Mouse (Mus musculus) granulocyte monocyte progenitor cell, adult 5-6 weeks (primary cell): Measurements from ENCODE around the gene Gm21964. TPM values are rescaled to one million over a fixed set of nuclear protein-coding genes. Genes with fewer than 3 reads are reported as not detected.

Source experiments
- ATAC-seq: replicated peaks from 2 replicates; pipeline ENCODE4 v1.8.0; 2016; ENCODE audit warnings: mild to moderate bottlenecking, moderate TSS enrichment, inconsistent platforms; ENCODE audit not compliant: poor library complexity, severe bottlenecking
- total RNA-seq, 2 experiments: library from RNA; stranded (forward) in 1 of 2; stranded (reverse) in 1 of 2; fragments of 200-712, 200-1000 nt in 1 of 2; fragments of >200 nt in 1 of 2; fragmentation: Nextera tagmentation in 1 of 2; gene quantifications; 2 replicates each; pipeline ENCODE4 v1.2.3; 2014 to 2017

Gm21964 gene
- total RNA-seq (2014; fragmentation: Nextera tagmentation) (not detected in 2 replicates), total RNA-seq (2017) (not detected in 2 replicates)

DNA sequence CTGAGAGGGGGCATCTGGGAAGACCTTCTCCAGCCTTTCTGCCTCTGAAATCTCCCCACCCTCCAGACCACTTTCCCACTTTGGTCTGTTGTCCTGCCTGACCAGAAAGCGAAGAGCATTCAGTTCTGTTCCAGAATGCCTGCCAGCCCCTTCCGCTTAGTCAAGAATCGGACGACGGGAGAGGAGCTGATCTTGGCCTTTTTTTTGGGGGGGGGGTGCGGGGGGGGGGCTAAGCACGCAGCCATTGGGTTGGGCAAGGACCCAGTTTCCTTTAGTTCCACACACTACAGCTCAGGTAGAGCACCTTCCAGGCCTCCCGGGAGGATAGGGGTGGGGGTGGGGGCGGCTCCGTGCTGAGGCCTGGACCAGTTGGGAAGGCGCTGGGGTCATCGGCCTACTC lies at the start of gene Gm21964:
Gm21964 (plus strand) TSS at position 301 of the 400 bp plus-strand sequence.
- no peak for ATAC-seq

DNA sequence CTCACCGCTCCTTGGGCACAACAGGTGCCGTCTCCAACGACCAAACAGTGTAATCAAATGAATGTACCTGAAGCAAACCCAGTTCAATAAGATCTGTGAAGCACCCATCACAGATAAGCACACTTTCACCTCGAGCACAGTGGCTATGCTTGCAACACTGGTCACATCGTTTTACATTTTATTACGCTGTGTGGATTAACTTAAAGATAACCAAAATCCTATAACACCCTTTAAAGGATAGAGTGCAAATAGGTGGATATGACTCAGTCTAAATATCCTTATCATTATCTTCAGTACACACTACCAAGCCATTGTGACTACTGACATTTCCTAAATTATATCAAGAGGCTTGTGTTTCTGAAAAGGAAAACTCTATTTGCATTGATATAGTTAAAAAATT lies 49.8 kb upstream of the Gm21964 start:
- no peak for ATAC-seq

- ATAC-seq: no peak
These were observed 42.8 kb upstream of the Gm21964 start for GRCm38 (mm10) chr8:110058207-110058606.

DNA sequence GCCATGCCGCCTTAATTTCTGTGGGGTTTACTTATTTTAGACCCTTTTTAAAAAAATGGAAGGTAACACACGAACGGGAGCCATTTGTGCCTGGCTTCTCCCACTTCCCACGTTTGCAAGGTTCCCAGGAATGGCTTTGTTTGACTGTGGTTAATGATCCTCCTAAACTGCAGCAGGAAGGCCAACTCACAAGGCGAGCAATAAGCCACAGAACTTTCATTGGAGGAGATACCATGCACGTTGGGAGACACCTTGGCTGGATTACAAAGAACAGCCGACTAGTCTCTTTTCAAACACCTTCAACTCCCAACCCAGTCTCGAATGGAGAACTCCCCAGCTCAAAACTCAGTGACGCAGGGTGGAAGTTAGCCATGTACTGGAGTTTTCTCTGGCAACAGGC lies 36.8 kb upstream of the Gm21964 start:
- no peak for ATAC-seq

- ATAC-seq: no peak
These were observed 36.2 kb upstream of the Gm21964 start for GRCm38 (mm10) chr8:110064606-110065365.

DNA sequence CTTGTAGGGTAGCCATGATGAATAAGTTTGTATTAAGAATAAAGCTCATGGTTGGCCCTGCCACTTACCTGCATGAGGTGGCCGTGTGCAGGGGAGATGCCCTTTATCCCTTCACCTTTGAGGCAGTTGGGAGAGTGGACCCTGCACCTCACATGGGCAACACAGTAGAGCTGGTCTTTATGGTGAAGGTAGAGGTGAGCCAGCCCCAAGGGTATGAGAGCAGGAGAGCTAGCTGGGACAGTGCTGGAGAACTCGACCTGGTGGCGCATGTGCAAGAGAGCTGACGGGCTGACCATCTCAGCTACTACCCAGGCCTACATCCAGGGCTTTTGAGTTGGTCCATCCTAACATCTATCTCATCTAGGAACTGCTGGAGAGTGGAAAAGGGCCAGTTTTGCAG lies 35.3 kb upstream of the Gm21964 start:
- no peak for ATAC-seq

- ATAC-seq: no peak
These were observed 31.3 kb upstream of the Gm21964 start for GRCm38 (mm10) chr8:110069706-110070105.

- peak; percentile 80 for ATAC-seq
These were observed 29.4 kb upstream of the Gm21964 start for GRCm38 (mm10) chr8:110071600-110071999.

DNA sequence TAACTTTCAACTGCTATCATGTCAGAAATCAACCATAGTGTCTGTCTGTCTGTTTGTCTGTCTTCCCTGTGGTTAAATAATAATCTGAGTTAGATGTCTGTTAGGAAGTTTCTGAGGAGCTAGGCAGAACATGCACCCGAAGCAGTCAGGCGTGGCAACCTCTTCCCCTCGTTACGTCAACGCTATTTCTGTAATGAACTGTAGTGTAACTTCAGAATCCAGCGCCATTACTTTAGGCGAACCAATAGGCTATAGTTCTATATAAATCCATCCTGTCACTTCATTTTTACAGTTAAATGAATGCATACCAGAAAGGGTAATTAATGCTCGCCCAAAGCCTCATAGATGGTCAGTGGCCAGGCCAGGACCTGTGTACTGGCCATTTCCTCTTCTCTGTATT lies 26.5 kb upstream of the Gm21964 start:
- no peak for ATAC-seq

DNA sequence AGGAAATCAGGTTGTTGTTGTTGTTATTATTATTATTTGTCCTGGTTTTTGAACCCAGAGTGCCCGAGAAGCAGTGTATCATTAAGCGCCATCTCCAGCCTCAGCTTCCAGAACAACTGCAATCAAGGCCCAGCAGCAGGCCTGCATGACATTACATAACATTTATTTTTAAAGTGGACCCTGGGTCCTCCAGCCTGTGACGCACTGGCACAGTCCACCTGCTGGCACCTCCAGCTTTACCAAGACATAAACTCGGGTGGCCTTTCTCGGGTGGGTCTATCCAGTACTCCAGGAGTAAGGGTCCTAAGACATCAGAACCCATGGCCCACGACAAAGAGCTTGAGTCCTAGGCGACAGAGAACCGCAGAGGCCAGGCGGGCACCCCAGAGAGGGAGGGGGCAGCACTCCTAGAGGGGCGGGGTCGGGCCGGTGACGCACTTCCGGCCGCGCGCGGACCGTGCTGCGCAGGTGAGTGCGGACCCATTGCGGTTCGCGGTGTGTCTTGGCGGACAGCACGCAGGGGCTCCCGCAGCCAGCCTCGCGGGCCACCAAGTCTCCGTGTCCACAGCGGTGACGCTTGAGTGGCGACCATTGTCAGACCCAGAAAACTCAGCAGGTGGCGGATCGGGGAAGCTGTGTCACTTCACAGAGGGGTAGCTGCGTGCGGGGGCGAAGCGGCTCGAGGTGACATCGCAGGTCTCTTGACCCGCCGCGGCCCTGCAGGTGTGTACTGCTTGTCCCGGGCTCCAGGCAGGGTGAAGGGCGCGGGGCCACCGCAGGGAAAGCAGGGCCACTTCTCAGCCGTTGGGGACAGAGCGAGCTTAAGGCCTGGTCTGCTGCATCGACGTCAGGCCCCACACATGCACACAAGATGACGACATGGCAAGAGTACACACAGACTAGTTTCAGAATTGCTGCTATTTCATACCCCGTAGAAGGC lies 21.5 kb upstream of the Gm21964 start, which contains the start of gene Zfp612:
Zfp612 (plus strand) TSS at position 465 of the 940 bp plus-strand sequence.
- ATAC-seq: peak; percentile 81

DNA sequence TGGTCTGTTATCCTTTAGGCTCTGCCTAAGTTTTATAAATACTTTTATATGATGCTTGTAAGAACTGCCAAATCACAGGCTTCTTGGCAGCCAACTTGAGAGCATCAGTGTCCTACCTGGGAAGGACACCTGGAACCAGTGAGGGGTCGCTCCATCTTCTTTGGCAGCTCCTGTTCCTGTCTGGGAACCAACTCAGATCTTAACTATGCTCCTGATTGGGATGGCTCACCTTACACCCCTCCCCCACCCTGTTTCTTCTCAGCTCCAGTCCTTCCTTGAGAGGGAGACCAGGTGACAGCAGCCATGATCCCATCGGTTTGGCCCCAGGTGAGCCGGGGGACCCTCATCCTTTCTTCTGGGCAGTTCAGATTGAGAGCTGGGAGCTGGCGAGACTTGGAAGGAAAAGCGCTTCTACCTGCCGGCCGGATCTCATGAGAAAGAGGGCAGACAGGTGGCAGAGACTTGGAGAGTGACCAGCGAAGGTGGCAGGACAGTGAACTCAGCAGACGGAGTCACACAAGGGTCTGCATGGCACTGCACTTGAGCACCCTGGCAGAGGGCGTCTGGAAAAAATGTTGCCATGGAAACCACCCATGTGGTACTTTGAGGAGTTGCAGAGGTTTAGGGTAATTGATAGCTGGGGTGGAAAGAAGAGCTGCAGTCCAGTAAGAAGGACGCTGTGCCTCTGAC lies 18.4 kb upstream of the Gm21964 start:
- ATAC-seq: no peak

DNA sequence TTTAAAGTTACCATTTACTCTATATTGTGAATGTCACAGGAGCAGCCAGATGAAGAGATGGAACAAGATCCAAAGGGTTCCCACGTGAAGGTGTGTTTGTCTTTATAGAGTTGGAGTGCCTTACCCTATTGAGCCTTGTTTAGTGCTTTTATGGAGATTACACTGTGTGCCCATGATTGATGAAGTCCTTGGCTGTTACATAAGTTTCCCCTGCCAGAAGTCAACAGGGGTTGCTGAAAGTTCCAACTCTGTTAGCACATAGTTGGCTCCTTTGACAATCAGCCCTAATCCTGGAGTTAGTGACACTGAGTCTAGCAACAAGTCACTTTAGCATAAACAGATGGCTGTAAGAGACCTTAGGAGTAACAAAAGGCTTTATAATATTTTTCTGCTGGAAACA lies 9.1 kb upstream of the Gm21964 start:
- no peak for ATAC-seq

DNA sequence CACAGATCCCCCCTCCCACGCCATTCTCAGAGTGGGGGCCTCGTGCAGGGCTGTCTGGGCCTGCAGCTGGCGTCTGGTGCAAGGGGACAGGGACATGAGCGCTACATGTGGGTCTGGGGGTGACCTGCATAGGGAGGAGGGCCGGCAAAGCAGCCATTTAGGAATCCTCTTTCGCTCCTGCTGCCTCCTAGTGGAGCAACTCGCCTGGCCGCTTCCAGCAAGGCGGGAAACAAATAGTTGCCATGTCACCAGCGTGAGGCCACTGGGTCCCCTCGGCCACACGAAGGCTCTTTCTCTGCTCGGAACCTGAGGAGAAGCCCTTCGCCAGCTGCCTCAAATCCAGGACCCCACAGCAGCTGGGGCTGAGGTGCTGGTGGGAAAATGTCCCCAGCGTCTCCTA lies 669 bp downstream of the Gm21964 start:
- ATAC-seq: no peak

GRCm38 (mm10) chr8:110102653-110103052 lies 1.6 kb downstream of the Gm21964 start, which contains the start of gene Gm17720:
Gene Gm17720, minus strand, starts transcription at chr8:110102753.
- no peak for ATAC-seq

- no peak for ATAC-seq
These were observed 18.7 kb downstream of the Gm21964 start for GRCm38 (mm10) chr8:110119715-110120114.

GRCm38 (mm10) chr8:110130537-110130936 lies 29.5 kb downstream of the Gm21964 start:
- ATAC-seq: peak; percentile 74

DNA sequence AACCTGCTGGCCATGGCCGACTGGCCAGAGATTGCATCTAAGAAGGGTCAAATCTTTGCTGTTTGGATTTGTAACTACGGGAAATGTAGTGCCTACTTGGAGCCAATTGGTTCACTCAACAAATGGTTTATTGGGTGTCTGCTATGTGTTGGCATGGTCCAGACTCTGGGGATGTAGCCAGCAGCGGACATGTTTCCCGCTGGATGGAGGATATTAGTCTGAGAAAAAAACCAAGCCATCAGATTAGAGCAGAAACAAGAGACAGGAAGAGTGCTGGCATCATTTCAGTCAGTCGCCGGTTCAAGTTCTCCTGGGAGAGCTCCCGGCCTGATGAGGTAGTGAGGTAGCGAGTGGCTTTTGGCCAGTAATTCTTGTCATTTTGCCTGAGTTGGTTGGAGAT lies 33.2 kb downstream of the Gm21964 start:
- ATAC-seq: no peak

- no peak for ATAC-seq
These were observed 34.5 kb downstream of the Gm21964 start for GRCm38 (mm10) chr8:110135515-110135914.

DNA sequence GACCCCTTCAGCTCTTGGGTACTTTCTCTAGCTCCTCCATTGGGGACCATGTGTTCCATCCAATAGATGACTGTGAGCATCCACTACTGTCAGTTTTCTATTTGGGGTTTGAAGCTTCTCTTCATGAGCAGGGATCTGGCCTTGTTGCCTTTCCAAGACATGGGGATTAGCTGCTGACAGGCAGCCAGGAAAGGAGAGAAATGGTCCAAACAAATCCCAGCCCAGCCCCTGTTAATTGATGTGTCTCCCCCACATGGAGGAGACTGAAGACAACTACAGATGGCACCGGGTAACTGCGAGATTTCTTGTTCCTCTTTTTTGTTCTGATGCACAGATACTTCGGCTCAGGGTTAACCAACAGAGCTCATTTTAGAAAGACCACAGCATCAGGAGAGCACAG lies 39.1 kb downstream of the Gm21964 start:
- ATAC-seq: no peak

GRCm38 (mm10) chr8:110140770-110141169 lies 39.8 kb downstream of the Gm21964 start:
- no peak for ATAC-seq
